Mouse (Mus musculus) CH12.LX (cell line): ENCODE results near the gene Raph1. TPM values are rescaled to one million over a fixed set of nuclear protein-coding genes. Genes with fewer than 3 reads are reported as not detected.

ENCODE experiments used
- DNase-seq: peaks from one replicate; pipeline ENCODE4 v3.0.0-alpha.2; 2013; ENCODE audit errors: extremely low read depth
- H3K27ac ChIP-seq: 2 replicates; pipeline ENCODE4 v1.5.1; 2012; ENCODE audit warnings: low read depth, mild to moderate bottlenecking, control low read depth, moderate library complexity; ENCODE audit not compliant: insufficient read depth
- H3K27me3 ChIP-seq: replicated peaks from 2 replicates; pipeline ENCODE3; 2012; ENCODE audit warnings: inconsistent platforms
- H3K36me3 ChIP-seq, 2 experiments: replicated peaks in 1 of 2; 2 replicates each; pipeline versions ENCODE3 to v1.6.1; 2012; ENCODE audit warnings: inconsistent platforms in 1 of 2, low read length in 1 of 2, mild to moderate bottlenecking in 1 of 2, mixed read lengths in 1 of 2, moderate library complexity in 1 of 2; ENCODE audit not compliant: control insufficient read depth in 1 of 2, insufficient read depth in 1 of 2
- H3K4me1 ChIP-seq, 2 experiments: 2 replicates each; pipeline ENCODE4 v1.6.1; 2012; ENCODE audit warnings: inconsistent platforms in 1 of 2, moderate library complexity in 1 of 2; ENCODE audit not compliant: insufficient read depth in 2 of 2, control insufficient read depth in 1 of 2
- H3K4me2 ChIP-seq: 2 replicates; pipeline ENCODE4 v1.6.1; 2012; ENCODE audit warnings: low read depth, mild to moderate bottlenecking, control low read depth; ENCODE audit not compliant: poor library complexity, insufficient read depth, severe bottlenecking
- H3K4me3 ChIP-seq, 3 experiments: fragments of 150-350 bp in 1 of 3; sonication (generic) in 1 of 3; replicated peaks in 1 of 3; 2 replicates each; pipeline versions ENCODE3 to v1.5.1; 2011 to 2012; ENCODE audit warnings: low read depth in 2 of 3, low read length in 2 of 3, mild to moderate bottlenecking in 2 of 3, moderate library complexity in 2 of 3, control low read depth in 1 of 3, improper control_type of control experiment in 1 of 3, inconsistent platforms in 1 of 3, mixed read lengths in 1 of 3; ENCODE audit not compliant: poor library complexity in 1 of 3
- H3K79me2 ChIP-seq: replicated peaks from 2 replicates; pipeline ENCODE4 v1.6.1; 2012; ENCODE audit warnings: mild to moderate bottlenecking, moderate library complexity; ENCODE audit not compliant: control insufficient read depth, poor library complexity, insufficient read depth, severe bottlenecking; ENCODE audit errors: extremely low read depth
- H3K9ac ChIP-seq: 2 replicates; pipeline ENCODE4 v1.6.1; 2012; ENCODE audit warnings: low read depth, mild to moderate bottlenecking, control low read depth, moderate library complexity; ENCODE audit not compliant: insufficient read depth
- H3K9me3 ChIP-seq: replicated peaks from 2 replicates; pipeline ENCODE3; 2012; ENCODE audit warnings: low read length, inconsistent platforms, mixed read lengths
- CHD1 ChIP-seq: IDR thresholded peaks from 2 replicates; pipeline ENCODE4 v1.6.1; 2012; ENCODE audit warnings: low read depth, low read length, improper control_type of control experiment, inconsistent platforms
- CTCF ChIP-seq, 2 experiments: IDR thresholded peaks in 1 of 2; conservative IDR thresholded peaks in 1 of 2; 2 replicates each; pipeline ENCODE4 v1.5.1; 2011 to 2012; ENCODE audit warnings: low read depth in 2 of 2, low read length in 2 of 2, improper control_type of control experiment in 1 of 2, inconsistent platforms in 1 of 2, mild to moderate bottlenecking in 1 of 2, moderate library complexity in 1 of 2
- E2F4 ChIP-seq: IDR thresholded peaks from 2 replicates; pipeline ENCODE4 v1.6.1; 2011; ENCODE audit warnings: low read depth, low read length, improper control_type of control experiment; ENCODE audit not compliant: insufficient replicate concordance
- ELF1 ChIP-seq: IDR thresholded peaks from 2 replicates; pipeline ENCODE4 v1.6.1; 2014; ENCODE audit warnings: low read depth, mild to moderate bottlenecking, inconsistent platforms, low read length, improper control_type of control experiment
- ETS1 ChIP-seq: conservative IDR thresholded peaks from 2 replicates; pipeline ENCODE4 v1.6.1; 2012; ENCODE audit warnings: low read depth, mild to moderate bottlenecking, inconsistent platforms, low read length, improper control_type of control experiment, moderate library complexity
- HCFC1 ChIP-seq: IDR thresholded peaks from 2 replicates; pipeline ENCODE4 v1.6.1; 2012; ENCODE audit warnings: low read depth, mild to moderate bottlenecking, inconsistent platforms, low read length, improper control_type of control experiment
- IRF4 ChIP-seq: IDR thresholded peaks from 2 replicates; pipeline ENCODE4 v1.6.1; 2014; ENCODE audit warnings: low read depth, mild to moderate bottlenecking, inconsistent platforms, low read length, improper control_type of control experiment
- JUND ChIP-seq: conservative IDR thresholded peaks from 2 replicates; pipeline ENCODE4 v1.6.1; 2011; ENCODE audit warnings: low read depth, low read length, improper control_type of control experiment
- MAFK ChIP-seq: IDR thresholded peaks from 2 replicates; pipeline ENCODE4 v1.6.1; 2011; ENCODE audit warnings: low read length, improper control_type of control experiment; ENCODE audit not compliant: insufficient replicate concordance
- MAX ChIP-seq: IDR thresholded peaks from 2 replicates; pipeline ENCODE4 v1.6.1; 2011; ENCODE audit warnings: low read length, improper control_type of control experiment
- MAZ ChIP-seq: IDR thresholded peaks from 2 replicates; pipeline ENCODE4 v1.6.1; 2012; ENCODE audit warnings: low read depth, mild to moderate bottlenecking, inconsistent platforms, low read length, improper control_type of control experiment, moderate library complexity
- MXI1 ChIP-seq: IDR thresholded peaks from 2 replicates; pipeline ENCODE4 v1.6.1; 2011; ENCODE audit warnings: mild to moderate bottlenecking, low read depth, low read length, improper control_type of control experiment
- MYC ChIP-seq: IDR thresholded peaks from 2 replicates; pipeline ENCODE4 v1.6.1; 2011; ENCODE audit warnings: low read depth, mild to moderate bottlenecking, improper control_type of control experiment, low read length
- NELFE ChIP-seq: IDR thresholded peaks from 2 replicates; pipeline ENCODE4 v1.6.1; 2011; ENCODE audit warnings: low read depth, low read length, improper control_type of control experiment
- NRF1 ChIP-seq: IDR thresholded peaks from 2 replicates; pipeline ENCODE4 v1.6.1; 2014; ENCODE audit warnings: low read depth, mild to moderate bottlenecking, inconsistent platforms, low read length, improper control_type of control experiment, moderate library complexity
- PAX5 ChIP-seq: IDR thresholded peaks from 2 replicates; pipeline ENCODE4 v1.6.1; 2012; ENCODE audit warnings: low read length, inconsistent platforms, mixed read lengths
- POLR2AphosphoS2 ChIP-seq: IDR thresholded peaks from 2 replicates; pipeline ENCODE4 v1.6.1; 2011; ENCODE audit warnings: low read depth, low read length, improper control_type of control experiment
- RAD21 ChIP-seq: IDR thresholded peaks from 2 replicates; pipeline ENCODE4 v1.6.1; 2011; ENCODE audit warnings: low read depth, mild to moderate bottlenecking, low read length, improper control_type of control experiment, moderate library complexity
- RCOR1 ChIP-seq: conservative IDR thresholded peaks from 2 replicates; pipeline ENCODE4 v1.6.1; 2012; ENCODE audit warnings: low read depth, mild to moderate bottlenecking, inconsistent platforms, low read length, improper control_type of control experiment
- SIN3A ChIP-seq: IDR thresholded peaks from 2 replicates; pipeline ENCODE4 v1.6.1; 2012; ENCODE audit warnings: low read length, improper control_type of control experiment, inconsistent platforms
- SMC3 ChIP-seq: IDR thresholded peaks from 2 replicates; pipeline ENCODE4 v1.6.1; 2011; ENCODE audit warnings: low read depth, low read length, improper control_type of control experiment
- TBP ChIP-seq: conservative IDR thresholded peaks from 2 replicates; pipeline ENCODE4 v1.6.1; 2011; ENCODE audit warnings: low read depth, low read length, improper control_type of control experiment
- UBTF ChIP-seq: IDR thresholded peaks from 2 replicates; pipeline ENCODE4 v1.6.1; 2012; ENCODE audit warnings: low read depth, mild to moderate bottlenecking, inconsistent platforms, low read length, improper control_type of control experiment, moderate library complexity
- USF1 ChIP-seq: IDR thresholded peaks from 2 replicates; pipeline ENCODE4 v1.6.1; 2014; ENCODE audit warnings: low read depth, mild to moderate bottlenecking, inconsistent platforms, low read length, improper control_type of control experiment
- ZMIZ1 ChIP-seq: IDR thresholded peaks from 2 replicates; pipeline ENCODE4 v1.6.1; 2012; ENCODE audit warnings: low read depth, mild to moderate bottlenecking, inconsistent platforms, low read length, improper control_type of control experiment
- ZNF384 ChIP-seq: IDR thresholded peaks from 2 replicates; pipeline ENCODE4 v1.6.1; 2012; ENCODE audit warnings: low read depth, low read length, improper control_type of control experiment, inconsistent platforms
- dilution Hi-C: fragments of 300-500 bp; cut with MboI; formaldehyde crosslinking; loops from 2 replicates; pipeline ENCODE4 v1.14.3; 2020; ENCODE audit warnings: low sequenced_read_pairs; ENCODE audit not compliant: extremely low pct_unique_long_range_greater_than_20kb, extremely low pct_ligation_motif_present
- in situ Hi-C: fragments of 300-500 bp; cut with MboI; formaldehyde crosslinking; loops from 3 replicates; pipeline ENCODE4 v1.14.3; 2019; ENCODE audit warnings: low sequenced_read_pairs, low pct_ligation_motif_present, low pct_unique_long_range_greater_than_20kb, mixed read lengths
- polyA plus RNA-seq: library from polyadenylated mRNA; unstranded; fragments of >175 nt; gene quantifications from 2 replicates; pipeline ENCODE4 v1.2.1, GENCODE M21; 2012; ENCODE audit warnings: low read depth; ENCODE audit not compliant: insufficient read length
- total RNA-seq, 2 experiments: library from RNA; depleted of rRNA; stranded (reverse); fragments of 300-350 nt in 1 of 2; fragments of >200 nt in 1 of 2; gene quantifications; 2 replicates each; pipeline ENCODE4 v1.2.3; 2012 to 2014

Gene Raph1
- total and polyA plus RNA-seq, 3 experiments = 3.7 to 7.6 (median 5.7) TPM

DNA sequence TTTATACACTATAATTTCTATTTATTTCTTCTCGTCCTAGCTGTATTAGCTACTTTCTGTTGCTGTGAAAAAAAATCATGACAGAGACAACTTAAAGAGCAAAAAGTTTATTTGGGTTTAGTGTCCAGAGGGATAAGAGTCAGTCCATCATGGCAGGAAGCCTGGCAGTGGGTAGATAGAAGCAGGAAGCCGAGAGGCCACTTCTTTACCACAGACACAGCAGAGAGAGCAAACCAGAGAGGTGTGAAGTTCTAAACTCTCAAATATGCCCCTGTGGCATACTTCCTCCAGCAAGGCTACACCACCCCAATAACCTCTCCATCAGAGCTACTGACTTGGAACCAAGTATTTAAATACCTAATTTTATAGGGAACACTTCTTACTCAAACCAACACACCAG is 36.3 kb downstream of the Raph1 start:
- H3K27ac ChIP-seq = no peak overlapping the region
- H3K27me3 ChIP-seq = no peaks in the 10 kb centered on the region
- no peak overlapping the region for H3K9ac ChIP-seq
- H3K9me3 ChIP-seq = no peaks in the 10 kb centered on the region
- H3K4me1 ChIP-seq = peaks cover 0 to 17% of the 10 kb centered on the region in 2 experiments; a peak in 2 of 4 replicates
- no peak for TF ChIP-seq RCOR1
- no peak for TF ChIP-seq ZMIZ1
- TF ChIP-seq CHD1 = no peak
- no peak for TF ChIP-seq NRF1
- TF ChIP-seq MXI1 = no peak
- no peak for TF ChIP-seq HCFC1
- no peak for TF ChIP-seq ELF1
- TF ChIP-seq SMC3 = no peak
- TF ChIP-seq MAZ = no peak
- TF ChIP-seq MAX = no peak
- H3K4me2 ChIP-seq = no peak overlapping the region
- H3K4me3 ChIP-seq = no peak overlapping the region
- in situ Hi-C loops = no loop called here
- dilution Hi-C loops = no loop called here
- no peaks in the 10 kb centered on the region for H3K79me2 ChIP-seq
- H3K36me3 ChIP-seq = peaks cover 5 to 17% of the 10 kb centered on the region in 2 experiments
- DNase-seq = no peak

DNA sequence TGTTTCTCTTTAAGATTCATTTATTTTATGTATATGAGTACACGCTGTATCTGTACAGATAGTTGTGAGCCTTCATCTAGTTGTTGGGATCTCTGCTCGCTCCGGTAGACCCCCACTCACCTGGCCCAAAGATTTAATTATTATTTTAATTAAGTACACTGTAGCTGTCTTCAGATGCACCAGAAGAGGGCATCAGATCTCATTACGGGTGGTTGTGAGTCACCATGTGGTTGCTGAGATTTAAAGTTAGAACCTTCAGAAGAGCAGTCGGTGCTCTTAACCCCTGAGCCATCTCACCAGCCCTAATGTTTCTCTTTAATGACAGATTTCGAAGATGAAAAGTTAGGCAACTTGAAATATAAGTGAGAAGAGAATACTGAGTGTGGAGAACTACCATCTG is 36.8 kb downstream of the Raph1 start:
- peaks cover 8 to 20% of the 10 kb centered on the region in 2 experiments for H3K36me3 ChIP-seq
- DNase-seq = peak; percentile 6
- H3K79me2 ChIP-seq = no peaks in the 10 kb centered on the region
- TF ChIP-seq MYC (peak; percentile 26; the same call in 1 of the 2 replicates), RAD21 (peak; percentile 9), SMC3 (peak; percentile 34), IRF4 (no peak), CTCF (conservative IDR thresholded peaks at IDR 0.05 in 1 of 2, IDR thresholded peaks at IDR 0.05 in 1 of 2; ENCODE audit: low read depth in 2 of 2, low read length in 2 of 2) (peak in 1 of 2 experiments; percentile 40; a peak in 2 of 4 replicates)
- no peak overlapping the region for H3K4me3 ChIP-seq
- no peak overlapping the region for H3K9ac ChIP-seq
- H3K27me3 ChIP-seq = no peaks in the 10 kb centered on the region
- in situ Hi-C loops = no loop called here
- dilution Hi-C loops = no loop called here
- H3K27ac ChIP-seq = no peak overlapping the region
- H3K4me2 ChIP-seq = no peak overlapping the region
- no peaks in the 10 kb centered on the region for H3K9me3 ChIP-seq
- peaks cover 0 to 17% of the 10 kb centered on the region in 2 experiments; a peak in 2 of 4 replicates for H3K4me1 ChIP-seq

DNA sequence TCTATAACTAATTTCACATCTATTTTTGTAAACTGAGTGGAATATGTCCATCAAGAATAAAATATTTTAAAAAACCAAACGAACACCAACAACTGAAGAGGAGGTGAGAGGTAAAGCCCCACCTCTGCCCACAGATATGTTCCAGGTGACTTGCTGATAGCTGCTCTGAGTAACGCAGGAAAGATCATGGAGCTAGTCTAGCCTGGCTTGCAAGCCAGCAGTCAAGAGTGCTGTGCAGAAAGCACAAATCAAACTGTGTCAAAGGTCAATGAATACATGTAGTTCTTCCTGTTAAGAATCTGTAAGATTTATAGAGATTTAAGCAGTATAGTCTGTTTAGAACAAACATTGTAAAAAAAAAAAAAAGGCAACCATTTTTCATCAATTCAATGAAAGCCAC is 56.3 kb downstream of the Raph1 start:
- Histone ChIP-seq H3K27me3 (no peaks in the 10 kb centered on the region), H3K4me1 (no peaks in the 10 kb centered on the region), H3K79me2 (no peaks in the 10 kb centered on the region), H3K4me3 (no peak overlapping the region), H3K27ac (no peak overlapping the region), H3K9me3 (no peaks in the 10 kb centered on the region), H3K36me3 (peaks cover 0 to 24% of the 10 kb centered on the region in 2 experiments), H3K9ac (no peak overlapping the region), H3K4me2 (no peak overlapping the region)
- dilution Hi-C loops (no loop called here), in situ Hi-C loops (no loop called here)
- DNase-seq = no peak
- no peak for TF ChIP-seq UBTF
- no peak for TF ChIP-seq CHD1
- TF ChIP-seq ZMIZ1 = no peak
- no peak for TF ChIP-seq E2F4
- TF ChIP-seq JUND = no peak
- no peak for TF ChIP-seq NELFE
- no peak for TF ChIP-seq SIN3A
- TF ChIP-seq PAX5 = no peak
- TF ChIP-seq USF1 = no peak
- no peak for TF ChIP-seq NRF1
- no peak for TF ChIP-seq MAFK
- no peak for TF ChIP-seq ETS1
- no peak for TF ChIP-seq POLR2AphosphoS2
- TF ChIP-seq ZNF384 = no peak
- TF ChIP-seq RCOR1 = no peak
- no peak for TF ChIP-seq TBP
- TF ChIP-seq ELF1 = no peak
- no peak for TF ChIP-seq IRF4
- TF ChIP-seq SMC3 = no peak
